Mouse (Mus musculus): ENCODE measurements around the gene Slc35f5. TPM values are rescaled to one million over a fixed set of nuclear protein-coding genes. Genes with fewer than 3 reads are reported as not detected.

Gene Slc35f5
- polyA plus RNA-seq, 1 experiment: 53.7 TPM

GRCm38 (mm10) chr1:125537776-125538175, 22.6 kb upstream of the Slc35f5 start:
- TF ChIP-seq CTCF (IDR thresholded peaks at IDR 0.05; ENCODE audit: borderline replicate concordance, insufficient read depth, low read length): no peak
- no peak overlapping the region for H3K27ac ChIP-seq (ENCODE audit: insufficient read depth, low read length)

GRCm38 (mm10) chr1:125539312-125539711, 21.1 kb upstream of the Slc35f5 start:
- Histone ChIP-seq H3K4me1 (ENCODE audit: control insufficient read depth, insufficient read depth, low read length) (no peaks in the 10 kb centered on the region), H3K4me3 (ENCODE audit: insufficient read depth, low read length) (no peak overlapping the region), H3K27ac (ENCODE audit: insufficient read depth, low read length) (no peak overlapping the region)
- TF ChIP-seq POLR2A (IDR thresholded peaks at IDR 0.05; ENCODE audit: low read depth, low read length) (no peak), CTCF (IDR thresholded peaks at IDR 0.05; ENCODE audit: borderline replicate concordance, insufficient read depth, low read length) (no peak)

More at GRCm38 (mm10) chr1:125537776-125538175, 22.6 kb upstream of the Slc35f5 start:
- H3K4me1 ChIP-seq (ENCODE audit: control insufficient read depth, insufficient read depth, low read length): no peaks in the 10 kb centered on the region
- H3K4me3 ChIP-seq (ENCODE audit: insufficient read depth, low read length): no peak overlapping the region

GRCm38 (mm10) chr1:125542008-125542999, 18.1 kb upstream of the Slc35f5 start:
- Histone ChIP-seq H3K27ac (ENCODE audit: insufficient read depth, low read length) (no peak overlapping the region), H3K4me1 (ENCODE audit: control insufficient read depth, insufficient read depth, low read length) (no peaks in the 10 kb centered on the region), H3K4me3 (ENCODE audit: insufficient read depth, low read length) (no peak overlapping the region)
- no peak for TF ChIP-seq POLR2A (IDR thresholded peaks at IDR 0.05; ENCODE audit: low read depth, low read length)
- no peak for TF ChIP-seq CTCF (IDR thresholded peaks at IDR 0.05; ENCODE audit: borderline replicate concordance, insufficient read depth, low read length)

- H3K27ac ChIP-seq (ENCODE audit: insufficient read depth, low read length): no peak overlapping the region
- no peak overlapping the region for H3K4me3 ChIP-seq (ENCODE audit: insufficient read depth, low read length)
- no peak for TF ChIP-seq CTCF (IDR thresholded peaks at IDR 0.05; ENCODE audit: borderline replicate concordance, insufficient read depth, low read length)
- no peak for TF ChIP-seq POLR2A (IDR thresholded peaks at IDR 0.05; ENCODE audit: low read depth, low read length)
Observed at GRCm38 (mm10) chr1:125549872-125550271, 10.5 kb upstream of the Slc35f5 start.

GRCm38 (mm10) chr1:125550359-125550758, 10.0 kb upstream of the Slc35f5 start:
- no peak overlapping the region for H3K4me3 ChIP-seq (ENCODE audit: insufficient read depth, low read length)
- no peak overlapping the region for H3K27ac ChIP-seq (ENCODE audit: insufficient read depth, low read length)
- no peaks in the 10 kb centered on the region for H3K4me1 ChIP-seq (ENCODE audit: control insufficient read depth, insufficient read depth, low read length)
- TF ChIP-seq CTCF (IDR thresholded peaks at IDR 0.05; ENCODE audit: borderline replicate concordance, insufficient read depth, low read length) (no peak), POLR2A (IDR thresholded peaks at IDR 0.05; ENCODE audit: low read depth, low read length) (no peak)

More at GRCm38 (mm10) chr1:125549872-125550271, 10.5 kb upstream of the Slc35f5 start:
- no peaks in the 10 kb centered on the region for H3K4me1 ChIP-seq (ENCODE audit: control insufficient read depth, insufficient read depth, low read length)

GRCm38 (mm10) chr1:125551564-125551963, 8.8 kb upstream of the Slc35f5 start:
- TF ChIP-seq CTCF (IDR thresholded peaks at IDR 0.05; ENCODE audit: borderline replicate concordance, insufficient read depth, low read length): no peak
- TF ChIP-seq POLR2A (IDR thresholded peaks at IDR 0.05; ENCODE audit: low read depth, low read length): no peak
- no peaks in the 10 kb centered on the region for H3K4me1 ChIP-seq (ENCODE audit: control insufficient read depth, insufficient read depth, low read length)
- H3K27ac ChIP-seq (ENCODE audit: insufficient read depth, low read length): no peak overlapping the region
- H3K4me3 ChIP-seq (ENCODE audit: insufficient read depth, low read length): no peak overlapping the region

- Histone ChIP-seq H3K4me3 (ENCODE audit: insufficient read depth, low read length) (no peak overlapping the region; the same call in 1 of the 2 replicates), H3K27ac (ENCODE audit: insufficient read depth, low read length) (peak overlapping the region; percentile 58)
Observed at GRCm38 (mm10) chr1:125559261-125559660, 1.1 kb upstream of the Slc35f5 start.

DNA sequence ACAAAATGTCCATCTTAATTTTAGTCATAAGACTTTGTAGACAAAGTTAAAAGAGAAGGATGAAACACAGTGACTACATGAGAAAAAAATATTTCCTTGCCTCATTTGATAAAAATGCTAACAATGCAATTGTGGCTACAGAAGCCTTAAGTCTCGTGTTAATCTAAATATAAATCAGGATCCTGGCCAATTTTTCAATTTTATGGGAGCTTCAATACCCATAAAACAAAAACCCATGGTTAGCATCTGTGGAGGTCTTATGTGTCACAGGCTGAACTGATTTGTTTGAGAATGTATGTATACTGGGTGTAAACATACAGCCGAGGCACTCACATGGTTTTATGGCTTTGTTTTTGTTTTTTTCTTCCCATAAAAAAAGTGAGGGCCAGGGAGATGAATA, 674 bp upstream of the Slc35f5 start:
- Histone ChIP-seq H3K4me1 (ENCODE audit: control insufficient read depth, insufficient read depth, low read length) (peaks cover 4% of the 10 kb centered on the region), H3K27ac (ENCODE audit: insufficient read depth, low read length) (peak overlapping the region; percentile 83), H3K4me3 (ENCODE audit: insufficient read depth, low read length) (peak overlapping the region; percentile 64)
- TF ChIP-seq POLR2A (IDR thresholded peaks at IDR 0.05; ENCODE audit: low read depth, low read length) (no peak), CTCF (IDR thresholded peaks at IDR 0.05; ENCODE audit: borderline replicate concordance, insufficient read depth, low read length) (no peak)

More at GRCm38 (mm10) chr1:125559261-125559660, 1.1 kb upstream of the Slc35f5 start:
- TF ChIP-seq CTCF (IDR thresholded peaks at IDR 0.05; ENCODE audit: borderline replicate concordance, insufficient read depth, low read length): no peak
- TF ChIP-seq POLR2A (IDR thresholded peaks at IDR 0.05; ENCODE audit: low read depth, low read length): no peak
- peaks cover 4% of the 10 kb centered on the region for H3K4me1 ChIP-seq (ENCODE audit: control insufficient read depth, insufficient read depth, low read length)

GRCm38 (mm10) chr1:125561206-125561605, 811 bp downstream of the Slc35f5 start:
- peak overlapping the region; percentile 61 for H3K27ac ChIP-seq (ENCODE audit: insufficient read depth, low read length)

DNA sequence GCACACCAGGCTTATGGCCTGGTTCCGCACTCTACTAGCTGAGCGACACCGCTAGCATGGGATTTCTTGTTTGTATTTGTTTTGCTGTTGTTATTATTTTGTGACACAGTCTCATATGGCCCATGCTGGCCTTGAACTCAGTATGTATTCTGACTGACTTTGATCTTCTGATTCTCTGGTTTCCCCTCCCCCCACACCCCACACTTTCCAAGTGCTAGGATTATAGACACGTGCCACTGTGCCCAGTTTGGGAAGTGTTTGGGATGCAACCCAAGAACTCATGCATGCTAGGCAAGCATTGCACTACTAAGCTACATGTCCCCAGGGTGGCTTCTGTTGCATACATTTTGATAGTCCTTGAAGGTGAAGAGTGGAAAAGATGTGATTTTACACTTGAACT, 1.4 kb downstream of the Slc35f5 start:
- TF ChIP-seq CTCF (IDR thresholded peaks at IDR 0.05; ENCODE audit: borderline replicate concordance, insufficient read depth, low read length): no peak
- TF ChIP-seq POLR2A (IDR thresholded peaks at IDR 0.05; ENCODE audit: low read depth, low read length): no peak
- Histone ChIP-seq H3K27ac (ENCODE audit: insufficient read depth, low read length) (no peak overlapping the region; the same call in 1 of the 2 replicates), H3K4me3 (ENCODE audit: insufficient read depth, low read length) (peak overlapping the region; percentile 65), H3K4me1 (ENCODE audit: control insufficient read depth, insufficient read depth, low read length) (peaks cover 4% of the 10 kb centered on the region)

More at GRCm38 (mm10) chr1:125561206-125561605, 811 bp downstream of the Slc35f5 start:
- H3K4me1 ChIP-seq (ENCODE audit: control insufficient read depth, insufficient read depth, low read length): peaks cover 4% of the 10 kb centered on the region
- TF ChIP-seq CTCF (IDR thresholded peaks at IDR 0.05; ENCODE audit: borderline replicate concordance, insufficient read depth, low read length): no peak
- TF ChIP-seq POLR2A (IDR thresholded peaks at IDR 0.05; ENCODE audit: low read depth, low read length): no peak; the same call in 1 of the 2 replicates
- H3K4me3 ChIP-seq (ENCODE audit: insufficient read depth, low read length): peak overlapping the region; percentile 65

Measured in embryonic fibroblast, embryonic 13.5 days (primary cell).